In genomic region chr7:19932877-19933809, GRCm38 (mm10) we compare ENCODE assay signal across 8 mouse cellular contexts. TPM values are rescaled to one million over a fixed set of nuclear protein-coding genes. Genes with fewer than 3 reads are reported as not detected.
A peak's percentile ranks its signal among the peaks of the same experiment; 100 is the strongest.
DNase-seq lines count a peak whose midpoint lies in the region; ATAC-seq lines count a peak whose summit lies in the region.

No protein-coding gene starts in this region.

- H3K4me2 ChIP-seq in intestine, embryonic 14.5 days (ENCODE audit: low read length): peak overlapping the region; percentile 36

- intact Hi-C loops in gastrocnemius, postnatal 36 days (cut with DNase I): no loop called here

- no peak overlapping the region for H3K9ac ChIP-seq in intestine, embryonic 14.5 days (ENCODE audit: low read length)

- peak overlapping the region; percentile 8 for H3K4me3 ChIP-seq in intestine, embryonic 14.5 days (ENCODE audit: low read depth, low read length)
- peak overlapping the region; percentile 88 for H3K4me3 ChIP-seq in megakaryocyte, embryonic 14.5 days (replicated peaks)

- WGBS in intestine, embryonic 14.5 days: 22% methylated on average over 21 of the region's 21 CpGs

- peaks cover 6% of the 10 kb centered on the region; the same call in 1 of the 2 replicates for H3K27me3 ChIP-seq in intestine, embryonic 14.5 days (replicated peaks; ENCODE audit: control insufficient read depth, insufficient read depth, low read length)
- peaks cover 24% of the 10 kb centered on the region for H3K27me3 ChIP-seq in megakaryocyte, embryonic 14.5 days (replicated peaks)

- peak; percentile 36 to 57 for DNase-seq in spleen, adult 18-20 months
- no peak for DNase-seq in spleen, adult 12 weeks (ENCODE audit: low spot score)
- DNase-seq in gastrocnemius, postnatal 36 days: peak; percentile 49 to 55
- peak; percentile 69 for DNase-seq in intestine, embryonic 14.5 days (ENCODE audit: low spot score)
- DNase-seq in left cerebral cortex, adult 9 months (ENCODE audit: low spot score in 2 of 2): peak; percentile 66 to 89
- DNase-seq in right cerebral cortex, postnatal 4 days: peak; percentile 66

- no peaks in the 10 kb centered on the region for H3K9me3 ChIP-seq in intestine, embryonic 14.5 days (ENCODE audit: control insufficient read depth, low read length)
- H3K9me3 ChIP-seq in megakaryocyte, embryonic 14.5 days: no peaks in the 10 kb centered on the region; the same call in 1 of the 2 replicates

- no peaks in the 10 kb centered on the region for H3K36me3 ChIP-seq in intestine, embryonic 14.5 days (ENCODE audit: control insufficient read depth, insufficient read depth, low read length)
- H3K36me3 ChIP-seq in megakaryocyte, embryonic 14.5 days (replicated peaks; ENCODE audit: low read length): no peaks in the 10 kb centered on the region

- no peak overlapping the region for H3K27ac ChIP-seq in intestine, embryonic 14.5 days (ENCODE audit: low read depth)

- no peaks in the 10 kb centered on the region for H3K4me1 ChIP-seq in intestine, embryonic 14.5 days (replicated peaks; ENCODE audit: control insufficient read depth, insufficient read depth, low read length)
- H3K4me1 ChIP-seq in megakaryocyte, embryonic 14.5 days: peaks cover 40% of the 10 kb centered on the region

- ATAC-seq in common myeloid progenitor, adult 5-6 weeks (replicated peaks; ENCODE audit: low read depth, poor library complexity, severe bottlenecking): peak; percentile 37
- peak; percentile 81; the same call in 1 of the 2 replicates for ATAC-seq in intestine, embryonic 14.5 days (replicated peaks; ENCODE audit: low FRiP score, low TSS enrichment, low read depth)

RNA-seq across cellular contexts. Expression of gene Pvr, which starts 12.2 kb away (rescaled TPM):
- 7.7 and 9.7 TPM in 2 replicates for total RNA-seq in common myeloid progenitor, adult 5-6 weeks (2017)
- total RNA-seq in gastrocnemius, postnatal 36 days (2021): 1 to 10 TPM; 4.6 to 7.7 TPM
- polyA plus RNA-seq in intestine, embryonic 14.5 days (2014; fragmentation: Nextera tagmentation; extraction: Ambion mirVana): 10.6 and 11.9 TPM in 2 replicates
- 0.34 TPM in 1 of 2 replicates, not detected in the other for polyA plus RNA-seq in megakaryocyte, embryonic 14.5 days (2012; ENCODE audit: insufficient read depth, low replicate concordance)

RNA-seq across cellular contexts. Expression of gene Igsf23, which starts 17.4 kb away (rescaled TPM):
- total RNA-seq in common myeloid progenitor, adult 5-6 weeks (2017): 0.29 and 0.46 TPM in 2 replicates
- not detected for total RNA-seq in gastrocnemius, postnatal 36 days (2021)
- 1.1 and 1.7 TPM in 2 replicates for polyA plus RNA-seq in intestine, embryonic 14.5 days (2014; fragmentation: Nextera tagmentation; extraction: Ambion mirVana)
- polyA plus RNA-seq in megakaryocyte, embryonic 14.5 days (2012; ENCODE audit: insufficient read depth, low replicate concordance): not detected in 2 replicates

RNA-seq across cellular contexts. Expression of gene Ceacam20, which starts 32.1 kb away (rescaled TPM):
- total RNA-seq in common myeloid progenitor, adult 5-6 weeks (2017): not detected in 2 replicates
- not detected for total RNA-seq in gastrocnemius, postnatal 36 days (2021)
- polyA plus RNA-seq in intestine, embryonic 14.5 days (2014; fragmentation: Nextera tagmentation; extraction: Ambion mirVana): 0.05 TPM in 1 of 2 replicates, not detected in the other
- polyA plus RNA-seq in megakaryocyte, embryonic 14.5 days (2012; ENCODE audit: insufficient read depth, low replicate concordance): not detected in 2 replicates

RNA-seq across cellular contexts. Expression of gene Ceacam19, which starts 45.4 kb away (rescaled TPM):
- total RNA-seq in common myeloid progenitor, adult 5-6 weeks (2017): not detected in 2 replicates
- not detected for total RNA-seq in gastrocnemius, postnatal 36 days (2021)
- polyA plus RNA-seq in intestine, embryonic 14.5 days (2014; fragmentation: Nextera tagmentation; extraction: Ambion mirVana): not detected in 2 replicates
- polyA plus RNA-seq in megakaryocyte, embryonic 14.5 days (2012; ENCODE audit: insufficient read depth, low replicate concordance): not detected in 2 replicates

RNA-seq across cellular contexts. Expression of gene Nlrp9b, which starts 58.1 kb away (rescaled TPM):
- total RNA-seq in common myeloid progenitor, adult 5-6 weeks (2017): not detected in 2 replicates
- total RNA-seq in gastrocnemius, postnatal 36 days (2021): not detected
- not detected in 2 replicates for polyA plus RNA-seq in intestine, embryonic 14.5 days (2014; fragmentation: Nextera tagmentation; extraction: Ambion mirVana)
- polyA plus RNA-seq in megakaryocyte, embryonic 14.5 days (2012; ENCODE audit: insufficient read depth, low replicate concordance): not detected in 2 replicates
